Mouse (Mus musculus) lung, embryonic 14.5 days (tissue): Measurements from ENCODE around the gene Psmd12. TPM values are rescaled to one million over a fixed set of nuclear protein-coding genes. Genes with fewer than 3 reads are reported as not detected.
"Not testable (repeated sequence)": the region's sequence is repeated elsewhere in the genome, so short reads cannot be mapped to it uniquely, and the experiment has no call there.

Experiments
- ATAC-seq: fragments of 200-750 bp; cut with Nextera tagmentation; 2 replicates; pipeline ENCODE4 v1.8.0; 2017; ENCODE audit warnings: mild to moderate bottlenecking, moderate TSS enrichment, moderate library complexity; ENCODE audit not compliant: insufficient read depth
- DNase-seq: peaks from one replicate; pipeline ENCODE4 v3.0.0-alpha.2; 2015
- H3K27ac ChIP-seq: fragments of 300-500 bp; sonication (generic); 2 replicates; pipeline ENCODE4 v1.5.1; 2014; ENCODE audit warnings: low read depth, mild to moderate bottlenecking, moderate library complexity
- H3K27me3 ChIP-seq: fragments of 300-500 bp; sonication (generic); 2 replicates; pipeline ENCODE4 v1.6.1; 2014; ENCODE audit warnings: low read length, control low read depth; ENCODE audit not compliant: insufficient read depth
- H3K36me3 ChIP-seq: fragments of 300-500 bp; sonication (generic); 2 replicates; pipeline ENCODE4 v1.6.1; 2014; ENCODE audit warnings: control low read depth; ENCODE audit not compliant: insufficient read depth
- H3K4me1 ChIP-seq: fragments of 300-500 bp; sonication (generic); 2 replicates; pipeline ENCODE4 v1.6.1; 2014; ENCODE audit warnings: antibody characterized with exemption, control low read depth; ENCODE audit not compliant: insufficient read depth
- H3K4me2 ChIP-seq: fragments of 300-500 bp; sonication (generic); 2 replicates; pipeline ENCODE4 v1.6.1; 2014; ENCODE audit warnings: mild to moderate bottlenecking
- H3K4me3 ChIP-seq: fragments of 300-500 bp; sonication (generic); 2 replicates; pipeline ENCODE4 v1.5.1; 2014; ENCODE audit warnings: low read depth, low read length
- H3K9ac ChIP-seq: fragments of 300-500 bp; sonication (generic); 2 replicates; pipeline ENCODE4 v1.6.1; 2014
- H3K9me3 ChIP-seq: fragments of 300-500 bp; sonication (generic); 2 replicates; pipeline ENCODE4 v1.6.1; 2016; ENCODE audit warnings: low read depth, low read length, control low read depth
- CTCF ChIP-seq: IDR thresholded peaks from 2 replicates; pipeline ENCODE4 v1.5.1; 2016; ENCODE audit warnings: antibody characterized with exemption, low read depth
- WGBS: fragments of 180-500 bp; shearing (Covaris S2); extraction: QIAGEN DNeasy Blood & Tissue Kit; methylation state at CpG from one replicate; pipeline ENCODE4 v1.1.7; 2014; 5-methylcytosine and 5-hydroxymethylcytosine counted together
- polyA plus RNA-seq: library from polyadenylated mRNA; unstranded; fragments of >200 nt; fragmentation: Nextera tagmentation; extraction: Ambion mirVana; gene quantifications from 2 replicates; pipeline ENCODE4 v1.2.1, GENCODE M21; 2014

Gene Psmd12
- polyA plus RNA-seq, 1 experiment from 2014 or later, result 188 TPM

GRCm38 (mm10) chr11:107473137-107473820 is 6.0 kb upstream of the Psmd12 start:
- WGBS, result 28% methylated on average over 8 of the region's 8 CpGs
- no peak overlapping the region for H3K9ac ChIP-seq
- H3K27ac ChIP-seq, result no peak overlapping the region
- no peaks in the 10 kb centered on the region for H3K36me3 ChIP-seq
- H3K27me3 ChIP-seq, result no peaks in the 10 kb centered on the region
- ATAC-seq (no peak), DNase-seq (peak; percentile 93)
- H3K4me1 ChIP-seq, result peaks cover 4% of the 10 kb centered on the region; the same call in 1 of the 2 replicates
- peak; percentile 81 for TF ChIP-seq CTCF
- H3K4me2 ChIP-seq, result no peak overlapping the region
- H3K4me3 ChIP-seq, result no peak overlapping the region
- H3K9me3 ChIP-seq, result no peaks in the 10 kb centered on the region

DNA sequence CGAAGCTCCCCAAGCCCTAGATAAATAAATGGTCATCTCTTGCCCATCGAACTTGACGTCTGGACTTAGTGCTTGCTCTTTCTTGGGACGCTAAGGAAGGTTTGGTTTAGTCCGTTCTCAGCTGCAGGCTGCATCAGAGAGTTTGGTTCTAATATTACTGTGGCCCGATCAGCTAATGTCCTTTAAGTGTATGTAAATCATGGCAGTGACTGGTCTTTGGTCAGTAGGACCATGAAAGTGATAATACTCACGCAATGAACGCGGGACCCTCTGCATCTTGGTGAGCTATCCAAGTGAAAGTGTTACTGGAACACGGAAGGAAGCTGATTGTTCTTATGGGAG is 549 bp downstream of the Psmd12 start:
- Histone ChIP-seq H3K27ac (peak overlapping the region; percentile 64), H3K4me3 (peak overlapping the region; percentile 97), H3K36me3 (no peaks in the 10 kb centered on the region), H3K27me3 (no peaks in the 10 kb centered on the region), H3K9me3 (no peaks in the 10 kb centered on the region), H3K9ac (peak overlapping the region; percentile 96), H3K4me2 (peak overlapping the region; percentile 83), H3K4me1 (0 out of 2 replicates have a peak, but pooled peaks cover 3% of the 10 kb centered on the region)
- 2% methylated on average over 10 of the region's 10 CpGs for WGBS
- ATAC-seq, result 0 out of 2 replicates have a peak, but pooled peaks have one; percentile 1
- no peak for TF ChIP-seq CTCF
- DNase-seq, result no peak

GRCm38 (mm10) chr11:107484341-107484740 is 5.1 kb downstream of the Psmd12 start:
- Histone ChIP-seq H3K4me3 (no peak overlapping the region), H3K27ac (no peak overlapping the region), H3K4me2 (no peak overlapping the region), H3K9me3 (no peaks in the 10 kb centered on the region), H3K4me1 (0 out of 2 replicates have a peak, but pooled peaks cover 3% of the 10 kb centered on the region), H3K27me3 (no peaks in the 10 kb centered on the region), H3K36me3 (peaks cover 43% of the 10 kb centered on the region), H3K9ac (no peak overlapping the region)
- DNase-seq, result no peak
- ATAC-seq, result no peak
- WGBS, result 85% methylated on average over 3 of the region's 3 CpGs
- TF ChIP-seq CTCF, result no peak

GRCm38 (mm10) chr11:107502801-107503200 is 23.5 kb downstream of the Psmd12 start:
- no peak for ATAC-seq
- no peak overlapping the region for H3K4me3 ChIP-seq
- H3K36me3 ChIP-seq, result peaks cover 32% of the 10 kb centered on the region
- no peaks in the 10 kb centered on the region for H3K4me1 ChIP-seq
- H3K27me3 ChIP-seq, result no peaks in the 10 kb centered on the region
- no peak for DNase-seq
- H3K4me2 ChIP-seq, result no peak overlapping the region
- WGBS, result 83% methylated on average over 8 of the region's 8 CpGs
- no peaks in the 10 kb centered on the region for H3K9me3 ChIP-seq
- H3K9ac ChIP-seq, result no peak overlapping the region
- TF ChIP-seq CTCF, result no peak
- H3K27ac ChIP-seq, result no peak overlapping the region

DNA sequence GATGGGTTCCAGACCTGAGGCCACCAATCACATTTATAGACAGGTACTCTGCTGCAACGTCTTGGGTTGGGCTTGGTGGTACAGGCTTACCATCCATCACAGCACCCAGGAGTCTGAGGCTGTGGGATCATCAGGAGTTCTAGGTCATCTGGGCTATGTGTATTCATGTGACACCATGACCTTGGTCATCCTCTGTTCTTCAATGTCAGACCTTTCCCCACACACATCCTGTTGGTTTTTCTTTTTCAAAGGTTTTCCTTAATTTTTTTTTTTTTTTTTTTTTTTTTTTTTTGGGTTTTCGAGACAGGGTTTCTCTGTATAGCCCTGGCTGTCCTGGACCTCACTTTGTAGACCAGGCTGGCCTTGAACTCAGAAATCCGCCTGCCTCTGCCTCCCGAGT is 25.1 kb downstream of the Psmd12 start:
- not testable (repeated sequence) for H3K4me3 ChIP-seq, DNase-seq, H3K9me3 ChIP-seq, H3K27ac ChIP-seq, ATAC-seq, H3K4me1 ChIP-seq, H3K9ac ChIP-seq, H3K27me3 ChIP-seq, H3K4me2 ChIP-seq
- 93% methylated on average over 3 of the region's 4 CpGs for WGBS
- H3K36me3 ChIP-seq, result peaks cover 20% of the 10 kb centered on the region; the same call in 1 of the 2 replicates

GRCm38 (mm10) chr11:107506260-107506659 is 27.0 kb downstream of the Psmd12 start:
- Histone ChIP-seq H3K9ac (no peak overlapping the region), H3K4me1 (no peaks in the 10 kb centered on the region), H3K4me3 (no peak overlapping the region), H3K4me2 (no peak overlapping the region), H3K27ac (no peak overlapping the region), H3K36me3 (0 out of 2 replicates have a peak, but pooled peaks cover 8% of the 10 kb centered on the region), H3K9me3 (no peaks in the 10 kb centered on the region), H3K27me3 (no peaks in the 10 kb centered on the region)
- ATAC-seq (no peak), DNase-seq (peak; percentile 50)
- peak; percentile 68 for TF ChIP-seq CTCF
- 61% methylated on average over 1 of the region's 1 CpGs for WGBS

- H3K27ac ChIP-seq, result no peak overlapping the region
- no peak overlapping the region for H3K9ac ChIP-seq
- no peak overlapping the region for H3K4me2 ChIP-seq
- TF ChIP-seq CTCF, result peak; percentile 57
- ATAC-seq, result peak; percentile 15; the same call in 1 of the 2 replicates
- no peak overlapping the region for H3K4me3 ChIP-seq
- no peaks in the 10 kb centered on the region for H3K4me1 ChIP-seq
- DNase-seq, result peak; percentile 50
- H3K9me3 ChIP-seq, result no peaks in the 10 kb centered on the region
- no peaks in the 10 kb centered on the region for H3K36me3 ChIP-seq
- 16% methylated on average over 11 of the region's 11 CpGs for WGBS
- H3K27me3 ChIP-seq, result no peaks in the 10 kb centered on the region
These were observed 30.5 kb downstream of the Psmd12 start for GRCm38 (mm10) chr11:107509631-107510338.
